Mouse (Mus musculus): ENCODE data around the gene Maco1. TPM values are rescaled to one million over a fixed set of nuclear protein-coding genes. Genes with fewer than 3 reads are reported as not detected.

Maco1 gene
- polyA plus RNA-seq, 1 experiment: 47.7 TPM

DNA sequence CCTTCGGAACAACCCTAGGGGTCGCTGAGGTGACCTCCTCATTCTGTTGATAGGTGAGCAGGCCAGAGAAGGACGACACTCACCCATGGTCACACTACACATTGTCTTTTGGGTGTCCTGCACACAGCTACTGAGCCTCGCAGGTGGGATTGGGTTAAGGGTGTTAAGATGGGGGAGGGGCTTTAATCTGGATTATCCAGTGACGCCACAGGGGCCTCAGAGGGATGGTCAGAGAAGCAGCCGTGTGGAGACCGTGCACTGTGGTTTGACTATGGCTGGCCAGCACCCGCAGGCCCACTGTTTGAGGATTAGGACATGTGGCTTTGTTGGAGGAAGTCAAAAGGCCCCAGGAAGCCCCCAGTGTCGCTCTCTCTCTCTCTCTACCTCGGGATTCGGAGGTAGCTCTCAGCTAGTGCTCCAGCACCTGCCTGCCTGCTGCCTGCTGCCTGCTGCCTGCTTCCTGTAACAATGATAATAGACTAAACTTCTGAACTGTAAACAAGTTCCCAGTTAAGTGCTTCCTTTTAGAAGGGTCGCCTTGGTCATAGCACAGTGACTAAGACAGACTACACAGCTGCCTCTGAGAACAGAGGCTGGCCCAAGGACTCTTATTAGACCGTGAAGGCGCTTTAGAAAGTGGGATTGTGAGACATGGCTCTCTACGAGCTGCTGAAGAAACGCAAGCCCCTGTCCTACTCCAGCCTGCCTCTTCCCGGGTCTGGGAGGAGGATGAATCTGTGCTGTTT lies 99.5 kb downstream of the Maco1 start:
- DNase-seq: no peak
- H3K4me1 ChIP-seq (ENCODE audit: control insufficient read depth, insufficient read depth, low read length): peaks cover 5% of the 10 kb centered on the region; the same call in 1 of the 2 replicates
- TF ChIP-seq CTCF (IDR thresholded peaks at IDR 0.05; ENCODE audit: borderline replicate concordance, insufficient read depth, low read depth, low read length): no peak
- TF ChIP-seq POLR2A (IDR thresholded peaks at IDR 0.05; ENCODE audit: borderline replicate concordance, insufficient read depth, low read length): no peak
- H3K4me3 ChIP-seq (replicated peaks; ENCODE audit: insufficient read depth, low read depth, low read length): no peak overlapping the region
- no peak overlapping the region for H3K27ac ChIP-seq (ENCODE audit: insufficient read depth, low read length)
- 59% methylated on average over 17 of the region's 17 CpGs for WGBS
- H3K27me3 ChIP-seq (ENCODE audit: control insufficient read depth, insufficient read depth, low read length): no peaks in the 10 kb centered on the region

DNA sequence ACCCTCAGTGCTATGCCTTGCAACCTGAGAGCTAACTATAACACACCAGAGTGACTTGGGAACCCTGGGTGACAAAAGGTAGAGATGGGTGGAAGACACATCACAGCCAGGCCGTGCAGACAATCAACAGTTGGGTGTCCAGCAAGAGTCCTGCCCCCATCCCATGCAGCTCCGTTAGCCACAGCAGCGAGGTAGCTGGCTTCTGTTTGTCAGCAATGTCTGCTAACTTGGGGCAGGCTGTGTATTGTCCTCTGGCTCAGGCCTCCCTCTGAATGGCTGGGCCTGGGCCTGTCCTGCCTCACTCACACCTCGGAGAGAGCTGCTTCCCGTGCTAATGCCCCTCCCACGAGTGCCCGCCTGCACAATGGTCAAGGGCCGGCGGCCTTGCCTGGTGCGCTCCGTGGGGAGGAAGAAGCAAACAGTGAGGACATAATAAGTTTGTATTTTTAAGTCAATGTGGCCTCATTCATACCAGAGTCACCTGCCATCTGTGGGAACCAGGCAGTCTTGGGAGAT lies 100.2 kb downstream of the Maco1 start:
- H3K27ac ChIP-seq (ENCODE audit: insufficient read depth, low read length): no peak overlapping the region
- no peak for DNase-seq
- 52% methylated on average over 11 of the region's 11 CpGs for WGBS
- no peaks in the 10 kb centered on the region for H3K27me3 ChIP-seq (ENCODE audit: control insufficient read depth, insufficient read depth, low read length)
- H3K4me1 ChIP-seq (ENCODE audit: control insufficient read depth, insufficient read depth, low read length): peaks cover 5% of the 10 kb centered on the region; the same call in 1 of the 2 replicates
- H3K4me3 ChIP-seq (replicated peaks; ENCODE audit: insufficient read depth, low read depth, low read length): no peak overlapping the region
- TF ChIP-seq POLR2A (IDR thresholded peaks at IDR 0.05; ENCODE audit: borderline replicate concordance, insufficient read depth, low read length) (no peak), CTCF (IDR thresholded peaks at IDR 0.05; ENCODE audit: borderline replicate concordance, insufficient read depth, low read depth, low read length) (no peak)

Other genes with a start within 250 kb of the Maco1 start
- gene Man1c1, start 149.1 kb downstream of the Maco1 start, polyA plus RNA-seq (2012; rRNA removed): 30.1 and 36.3 TPM in 2 replicates
- 16.0 and 18.5 TPM in 2 replicates for gene Ldlrap1, start 85.3 kb downstream of the Maco1 start, polyA plus RNA-seq (2012; rRNA removed)
- 1.0 and 1.1 TPM in 2 replicates for gene Rhd, start 11.2 kb upstream of the Maco1 start, polyA plus RNA-seq (2012; rRNA removed)
- gene Tmem50a, start 61.7 kb upstream of the Maco1 start, polyA plus RNA-seq (2012; rRNA removed): 105 and 111 TPM in 2 replicates
- gene Rsrp1, start 70.2 kb upstream of the Maco1 start, polyA plus RNA-seq (2012; rRNA removed): 478 and 508 TPM in 2 replicates
- gene Syf2, start 77.6 kb upstream of the Maco1 start, polyA plus RNA-seq (2012; rRNA removed): 95.4 and 99.7 TPM in 2 replicates

All from cerebellum, adult 2 months (tissue).